Mouse (Mus musculus) small intestine, adult 2 months (tissue): ENCODE results near the gene Sacm1l.

ENCODE experiments used
- CTCF ChIP-seq: fragments of 200-500 bp; IDR thresholded peaks from 2 replicates; pipeline ENCODE4 v1.5.1; 2012; ENCODE audit warnings: low read depth, mild to moderate bottlenecking, control low read depth, inconsistent platforms, low read length, moderate library complexity, mixed read lengths; ENCODE audit not compliant: insufficient replicate concordance, insufficient read length; ENCODE audit errors: extremely low read depth
- POLR2A ChIP-seq: fragments of 200-500 bp; IDR thresholded peaks from 2 replicates; pipeline ENCODE4 v1.6.1; 2012; ENCODE audit warnings: low read depth, mild to moderate bottlenecking, control low read depth, inconsistent platforms, low read length, moderate library complexity

DNA sequence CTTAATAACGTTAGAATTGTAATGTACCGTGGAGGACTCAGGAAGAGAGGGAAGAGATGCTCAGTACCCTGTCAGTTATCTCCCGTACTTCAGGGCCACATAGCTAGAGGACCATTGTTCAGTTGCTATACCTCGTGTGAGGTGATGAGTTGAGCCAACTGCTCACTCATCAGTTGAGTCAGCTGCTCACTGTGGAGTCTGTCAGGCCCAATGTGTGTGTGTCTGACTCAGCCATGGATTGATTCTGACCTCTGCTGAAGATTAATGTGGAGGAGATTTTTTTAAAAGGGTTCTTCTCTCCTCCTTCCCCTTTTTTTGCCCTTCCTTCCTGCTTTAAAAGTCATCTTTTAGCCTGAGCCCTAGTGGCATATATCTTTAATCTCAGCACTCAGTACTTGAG is 29.1 kb upstream of the Sacm1l start:
- TF ChIP-seq POLR2A: no peak
- TF ChIP-seq CTCF: no peak
